Mouse (Mus musculus) cerebellum, adult 8-10 months (tissue): ENCODE data around the gene Lce3a.

Source experiments
- DNase-seq: peaks from one replicate; pipeline ENCODE4 v3.0.0; 2022

Gene Lce3a

GRCm38 (mm10) chr3:92926130-92926529 is at the start of gene Lce3a:
Gene Lce3a, minus strand, starts transcription at chr3:92926230.
- no peak for DNase-seq

- DNase-seq: no peak
Observed at GRCm38 (mm10) chr3:92966761-92967160, 40.7 kb upstream of the Lce3a start, which contains the start of gene Lce3e. Gene Lce3e, plus strand, starts transcription at chr3:92967061.

GRCm38 (mm10) chr3:92957090-92957489 is 31.1 kb upstream of the Lce3a start, which contains the start of gene Lce3d:
Gene Lce3d, plus strand, starts transcription at chr3:92957390.
- no peak for DNase-seq

GRCm38 (mm10) chr3:92944186-92944585 is 18.2 kb upstream of the Lce3a start, which contains the start of gene Lce3c:
Gene Lce3c, plus strand, starts transcription at chr3:92944486.
- DNase-seq: no peak

GRCm38 (mm10) chr3:92932679-92933078 is 6.6 kb upstream of the Lce3a start, which contains the start of gene Lce3b:
Gene Lce3b, plus strand, starts transcription at chr3:92932979.
- DNase-seq: no peak

GRCm38 (mm10) chr3:92920364-92920763 is 5.7 kb downstream of the Lce3a start:
- no peak for DNase-seq

- no peak for DNase-seq
Observed at GRCm38 (mm10) chr3:92907571-92907970, 18.5 kb downstream of the Lce3a start.

- DNase-seq: no peak
Observed at GRCm38 (mm10) chr3:92905182-92905581, 20.8 kb downstream of the Lce3a start.

- DNase-seq: no peak
Observed at GRCm38 (mm10) chr3:92903640-92904039, 22.4 kb downstream of the Lce3a start.

- DNase-seq: no peak
Observed at GRCm38 (mm10) chr3:92902992-92903391, 23.0 kb downstream of the Lce3a start.

GRCm38 (mm10) chr3:92894489-92894888 is 31.5 kb downstream of the Lce3a start:
- DNase-seq: no peak

- DNase-seq: no peak
Observed at GRCm38 (mm10) chr3:92894063-92894462, 32.0 kb downstream of the Lce3a start.
